Mouse (Mus musculus) heart, postnatal 0 days (tissue): ENCODE data around the gene Khdc4.

Source experiments
- CTCF ChIP-seq: IDR thresholded peaks from 2 replicates; pipeline ENCODE4 v1.5.1; 2016; ENCODE audit warnings: antibody characterized with exemption, control low read depth, low read depth
- EP300 ChIP-seq: IDR thresholded peaks from 2 replicates; pipeline ENCODE4 v1.6.1; 2016; ENCODE audit warnings: antibody characterized with exemption, low read depth

GRCm38 (mm10) chr3:88745534-88745933 lies 59.9 kb downstream of the Khdc4 start:
- TF ChIP-seq CTCF: no peak
- no peak for TF ChIP-seq EP300
